Mouse (Mus musculus) limb, embryonic 14.5 days (tissue): ENCODE data around the gene Vhl. TPM values are rescaled to one million over a fixed set of nuclear protein-coding genes. Genes with fewer than 3 reads are reported as not detected.
A peak's percentile ranks its signal among the peaks of the same experiment; 100 is the strongest.

Source experiments
- ATAC-seq: fragments of 200-750 bp; cut with Nextera tagmentation; 2 replicates; pipeline ENCODE4 v1.8.0; 2017; ENCODE audit warnings: low read depth, moderate number of reproducible peaks, moderate TSS enrichment; ENCODE audit not compliant: low FRiP score
- DNase-seq: peaks from one replicate; pipeline ENCODE4 v3.0.0-alpha.2; 2015; ENCODE audit warnings: low spot score
- H3K27ac ChIP-seq: fragments of 300-500 bp; sonication (generic); replicated peaks from 2 replicates; pipeline ENCODE4 v1.5.1; 2014; ENCODE audit warnings: low read depth, mild to moderate bottlenecking, low read length, moderate library complexity, mixed read lengths
- H3K27me3 ChIP-seq: fragments of 300-500 bp; sonication (generic); 2 replicates; pipeline ENCODE4 v1.6.1; 2014; ENCODE audit warnings: low read length, mixed read lengths; ENCODE audit not compliant: control insufficient read depth, insufficient read depth
- H3K36me3 ChIP-seq: fragments of 300-500 bp; sonication (generic); 2 replicates; pipeline ENCODE4 v1.6.1; 2014; ENCODE audit warnings: mild to moderate bottlenecking, low read length, moderate library complexity, mixed read lengths; ENCODE audit not compliant: control insufficient read depth, insufficient read depth
- H3K4me1 ChIP-seq: fragments of 300-500 bp; sonication (generic); 2 replicates; pipeline ENCODE4 v1.6.1; 2014; ENCODE audit warnings: antibody characterized with exemption, low read length, mixed read lengths; ENCODE audit not compliant: control insufficient read depth, insufficient read depth
- H3K4me2 ChIP-seq: fragments of 300-500 bp; sonication (generic); replicated peaks from 2 replicates; pipeline ENCODE4 v1.6.1; 2014; ENCODE audit warnings: low read depth, mild to moderate bottlenecking, low read length, moderate library complexity; ENCODE audit not compliant: severe bottlenecking
- H3K4me3 ChIP-seq: fragments of 300-500 bp; sonication (generic); replicated peaks from 2 replicates; pipeline ENCODE4 v1.5.1; 2014; ENCODE audit warnings: low read length
- H3K9ac ChIP-seq: fragments of 300-500 bp; sonication (generic); 2 replicates; pipeline ENCODE4 v1.6.1; 2014; ENCODE audit warnings: mild to moderate bottlenecking, low read depth, low read length, moderate library complexity; ENCODE audit not compliant: severe bottlenecking
- H3K9me3 ChIP-seq: fragments of 300-500 bp; sonication (generic); 2 replicates; pipeline ENCODE4 v1.6.1; 2016; ENCODE audit warnings: low read length; ENCODE audit not compliant: control insufficient read depth
- POLR2A ChIP-seq: fragments of 200-500 bp; IDR thresholded peaks from 2 replicates; pipeline ENCODE4 v1.8.0; 2012; ENCODE audit warnings: inconsistent platforms, mild to moderate bottlenecking, moderate library complexity, borderline replicate concordance; ENCODE audit not compliant: insufficient read depth, insufficient read length; ENCODE audit errors: extremely low read depth
- WGBS: fragments of 180-500 bp; shearing (Covaris S2); extraction: QIAGEN DNeasy Blood & Tissue Kit; methylation state at CpG from one replicate; pipeline ENCODE4 v1.1.7; 2014; 5-methylcytosine and 5-hydroxymethylcytosine counted together
- polyA plus RNA-seq, 2 experiments: library from polyadenylated mRNA; depleted of rRNA in 1 of 2; stranded (reverse) in 1 of 2; unstranded in 1 of 2; fragments of >200 nt; fragmentation: Nextera tagmentation in 1 of 2; extraction: Ambion mirVana in 1 of 2; gene quantifications; 2 replicates each; pipeline versions ENCODE4 v1.2.1 to v1.2.3; 2012 to 2014

The Vhl gene
- polyA plus RNA-seq, 2 experiments, result 37.2 to 55.3 TPM

DNA sequence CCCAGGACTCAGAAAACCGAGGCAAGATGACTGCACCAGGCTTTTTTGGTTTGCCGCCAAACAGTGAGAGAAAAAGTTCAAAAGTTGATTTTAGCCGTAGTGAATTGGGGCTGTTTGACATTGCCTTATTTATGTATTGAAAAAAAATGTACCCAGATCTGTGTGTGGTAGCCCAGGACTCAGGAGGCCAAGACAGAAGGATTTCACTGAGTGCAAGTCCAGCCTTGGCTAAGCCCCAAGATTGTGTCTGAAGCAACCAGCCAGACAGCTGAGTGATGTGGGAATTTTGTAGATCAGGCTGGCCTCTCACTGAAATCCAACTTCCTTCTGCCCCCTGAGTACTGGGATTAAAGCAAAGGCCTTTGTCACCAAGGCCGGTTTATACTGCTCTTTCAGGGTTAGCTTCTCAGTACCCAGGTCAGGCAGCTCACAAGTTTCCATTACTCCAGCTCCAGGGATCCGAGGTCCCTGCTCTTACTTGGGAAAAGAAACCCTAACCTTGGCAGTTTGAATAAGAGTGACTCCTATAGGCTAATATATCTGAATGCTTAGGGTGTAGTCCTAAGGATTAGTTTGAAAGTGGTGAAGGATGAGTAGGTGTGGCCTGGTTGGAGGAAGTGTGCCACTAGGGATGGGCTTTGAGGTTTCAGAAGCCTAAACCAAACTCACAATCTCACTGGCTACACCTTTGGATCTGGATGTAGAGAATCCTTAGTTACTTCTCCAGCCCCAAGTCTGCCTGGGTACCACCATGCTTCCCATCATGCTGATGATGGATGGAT, 1.4 kb downstream of the Vhl start:
- Histone ChIP-seq H3K4me3 (peak overlapping the region; percentile 76), H3K27me3 (no peaks in the 10 kb centered on the region), H3K27ac (no peak overlapping the region), H3K9me3 (no peaks in the 10 kb centered on the region), H3K4me1 (peaks cover 11% of the 10 kb centered on the region), H3K36me3 (peaks cover 30% of the 10 kb centered on the region), H3K9ac (peak overlapping the region; percentile 84), H3K4me2 (peak overlapping the region; percentile 77)
- DNase-seq, result no peak
- 45% methylated on average over 5 of the region's 5 CpGs for WGBS
- no peak for ATAC-seq
- no peak for TF ChIP-seq POLR2A

DNA sequence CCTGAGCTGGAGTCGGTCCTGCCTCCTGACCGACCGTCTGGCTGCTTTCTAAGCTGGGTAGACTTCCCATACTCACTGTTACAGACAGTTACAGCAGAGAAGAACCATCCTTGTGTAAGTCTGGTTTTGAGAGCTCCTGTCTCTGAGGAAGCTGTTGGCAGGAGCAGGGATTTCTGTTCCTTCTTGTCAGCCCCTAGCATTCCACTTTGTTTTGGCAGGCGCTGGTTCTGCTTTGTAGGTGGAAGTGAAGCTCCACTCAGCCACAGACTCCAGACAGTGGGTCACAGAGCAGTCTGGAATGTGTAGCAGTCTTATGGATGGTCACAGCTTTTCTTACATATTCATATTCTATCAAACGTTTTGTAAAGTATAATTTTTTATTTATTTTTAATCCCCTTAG, 6.6 kb downstream of the Vhl start:
- Histone ChIP-seq H3K27ac (no peak overlapping the region), H3K9ac (no peak overlapping the region), H3K4me2 (no peak overlapping the region), H3K36me3 (peaks cover 57% of the 10 kb centered on the region), H3K4me3 (no peak overlapping the region), H3K27me3 (no peaks in the 10 kb centered on the region), H3K4me1 (peaks cover 4% of the 10 kb centered on the region), H3K9me3 (no peaks in the 10 kb centered on the region)
- DNase-seq (no peak), ATAC-seq (no peak)
- no peak for TF ChIP-seq POLR2A
- 81% methylated on average over 5 of the region's 5 CpGs for WGBS

DNA sequence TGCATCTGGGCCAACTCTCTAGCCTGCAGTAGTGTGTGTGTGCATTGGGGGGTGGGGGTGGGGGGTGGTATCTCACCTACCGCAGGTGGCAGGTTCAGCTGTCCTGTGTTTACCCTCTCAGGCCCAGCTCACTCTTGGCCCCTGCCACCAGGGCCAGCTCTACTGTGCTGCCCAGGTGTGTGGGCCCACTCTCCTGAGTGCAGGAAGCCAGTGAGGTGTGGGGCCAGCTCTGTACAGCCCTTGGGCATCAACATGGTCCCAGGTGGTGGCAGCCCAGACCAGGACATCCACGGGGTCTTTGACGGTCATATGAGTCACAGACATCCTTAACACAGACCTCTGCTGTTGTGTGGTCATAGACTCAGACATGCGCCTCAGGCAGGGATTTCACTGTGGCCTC, 9.1 kb downstream of the Vhl start:
- DNase-seq, result no peak
- H3K36me3 ChIP-seq, result peaks cover 48% of the 10 kb centered on the region
- no peak overlapping the region for H3K9ac ChIP-seq
- TF ChIP-seq POLR2A, result no peak
- WGBS, result 94% methylated on average over 4 of the region's 4 CpGs
- no peak overlapping the region for H3K27ac ChIP-seq
- H3K4me3 ChIP-seq, result no peak overlapping the region
- ATAC-seq, result no peak
- no peaks in the 10 kb centered on the region for H3K9me3 ChIP-seq
- H3K4me1 ChIP-seq, result no peaks in the 10 kb centered on the region
- no peak overlapping the region for H3K4me2 ChIP-seq
- H3K27me3 ChIP-seq, result no peaks in the 10 kb centered on the region

DNA sequence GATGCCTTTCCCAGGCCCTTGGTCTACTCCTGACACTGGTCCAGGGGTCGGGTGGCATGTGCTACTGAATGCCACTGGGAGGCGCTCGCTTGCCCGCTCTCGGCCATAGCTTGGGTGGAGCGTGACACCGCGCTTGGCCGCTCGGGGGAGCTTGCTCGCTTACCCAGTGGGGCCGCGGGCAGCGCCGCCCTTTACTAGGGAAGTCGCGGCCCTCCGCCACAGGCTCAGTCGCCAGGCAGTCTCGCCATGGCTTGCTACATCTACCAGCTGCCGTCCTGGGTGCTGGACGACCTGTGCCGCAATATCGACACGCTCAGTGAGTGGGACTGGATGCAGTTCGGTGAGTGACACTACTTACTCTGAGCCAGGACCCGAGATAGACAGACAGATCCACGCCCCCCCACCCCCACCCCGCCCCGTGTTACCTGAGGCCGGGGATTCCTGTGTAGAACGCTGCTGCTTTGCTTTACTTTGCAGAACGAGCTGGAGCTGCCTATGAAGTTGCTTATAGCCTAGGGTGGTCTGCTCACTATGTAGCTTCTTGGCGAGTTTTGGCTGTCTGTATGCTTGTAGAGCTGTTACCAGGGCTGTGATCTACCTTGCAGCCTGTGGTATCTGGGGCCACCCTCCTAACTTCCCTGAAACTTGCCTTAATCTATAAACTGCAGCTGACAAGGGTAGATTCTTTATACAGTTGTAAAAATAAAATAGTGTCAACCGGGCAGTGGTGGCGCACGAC, 14.7 kb downstream of the Vhl start, which contains the start of gene Irak2:
TSS of gene Irak2 (plus strand) at position 166 of the 739 bp plus-strand sequence.
- peak; percentile 89 for DNase-seq

DNA sequence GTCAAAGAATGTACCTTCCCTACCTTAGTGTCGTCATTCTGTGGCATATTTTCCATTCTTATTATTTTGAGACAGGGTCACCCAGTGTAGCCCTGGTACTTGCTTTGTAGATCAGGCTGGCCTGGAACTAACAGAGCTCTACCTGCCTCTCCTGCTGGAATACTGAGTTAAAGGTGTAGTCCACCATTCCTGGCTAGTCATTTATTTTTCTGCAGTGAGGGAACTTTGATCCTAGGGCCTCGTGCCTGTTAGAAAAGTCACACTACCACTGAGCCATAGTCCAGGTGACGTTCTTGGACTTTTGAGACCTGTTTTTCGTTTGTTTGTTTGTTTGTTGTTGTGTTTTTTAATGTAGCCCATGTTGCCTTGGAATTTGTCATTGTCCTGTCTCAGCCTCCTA, 15.4 kb downstream of the Vhl start:
- WGBS, result 83% methylated on average over 4 of the region's 4 CpGs
- TF ChIP-seq POLR2A, result no peak
- H3K36me3 ChIP-seq, result no peaks in the 10 kb centered on the region
- DNase-seq (no peak), ATAC-seq (no peak)
- H3K27ac ChIP-seq, result no peak overlapping the region
- no peak overlapping the region for H3K9ac ChIP-seq
- H3K27me3 ChIP-seq, result no peaks in the 10 kb centered on the region
- no peak overlapping the region for H3K4me2 ChIP-seq
- H3K4me3 ChIP-seq, result no peak overlapping the region
- H3K4me1 ChIP-seq, result no peaks in the 10 kb centered on the region
- no peaks in the 10 kb centered on the region for H3K9me3 ChIP-seq

More for the DNA sequence above, 14.7 kb downstream of the Vhl start, which contains the start of gene Irak2:
- TF ChIP-seq POLR2A, result peak; percentile 30; the same call in 1 of the 2 replicates
- Histone ChIP-seq H3K36me3 (no peaks in the 10 kb centered on the region), H3K4me2 (peak within 1 kb of the TSS; percentile 58), H3K9ac (peak within 1 kb of the TSS; percentile 63), H3K4me3 (peak within 1 kb of the TSS; percentile 51), H3K27me3 (no peaks in the 10 kb centered on the region), H3K4me1 (no peaks in the 10 kb centered on the region), H3K9me3 (no peaks in the 10 kb centered on the region), H3K27ac (no peak within 1 kb of the TSS)
- 7% methylated on average over 36 of the region's 37 CpGs for WGBS
- ATAC-seq, result peak; percentile 94
